Mouse (Mus musculus) telencephalon, adult 2 months (tissue): ENCODE results near the gene Vps26c.
"Not testable (repeated sequence)": the region's sequence is repeated elsewhere in the genome, so short reads cannot be mapped to it uniquely, and the experiment has no call there.

Experiments used
- DNase-seq: peaks from one replicate; pipeline ENCODE4 v3.0.0-alpha.2; 2011; ENCODE audit warnings: low read depth, low spot score

The Vps26c gene

GRCm38 (mm10) chr16:94545781-94546562 is 19.3 kb upstream of the Vps26c start:
- DNase-seq, result no peak

- no peak for DNase-seq
Measured at GRCm38 (mm10) chr16:94544540-94545105, 18.0 kb upstream of the Vps26c start.

DNA sequence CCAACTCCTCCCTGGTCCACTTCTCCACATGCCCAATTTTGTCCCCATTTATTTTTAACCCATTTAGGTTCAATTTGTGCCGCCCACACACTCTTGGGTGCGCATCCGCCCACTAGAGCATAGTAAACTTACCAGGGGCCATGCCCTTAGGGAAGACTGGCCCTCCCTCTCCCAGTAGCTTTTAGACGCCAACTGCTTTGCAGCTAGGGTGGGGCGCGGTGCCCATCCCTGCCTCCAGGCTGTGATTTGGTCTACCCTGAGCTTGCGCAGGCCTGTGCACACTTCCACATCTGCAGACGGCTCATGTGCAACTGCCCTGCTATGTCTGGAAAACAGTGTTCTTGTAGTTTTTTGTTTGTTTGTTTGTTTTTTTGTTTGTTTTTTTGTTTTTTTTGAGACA is 16.3 kb upstream of the Vps26c start:
- no peak for DNase-seq

- peak; percentile 55 for DNase-seq
Measured at GRCm38 (mm10) chr16:94540140-94540539, 13.5 kb upstream of the Vps26c start.

- no peak for DNase-seq
Measured at GRCm38 (mm10) chr16:94537159-94537527, 10.5 kb upstream of the Vps26c start.

GRCm38 (mm10) chr16:94536417-94537158 is 10.0 kb upstream of the Vps26c start:
- no peak for DNase-seq

- no peak for DNase-seq
Measured at GRCm38 (mm10) chr16:94535716-94536115, 9.1 kb upstream of the Vps26c start.

DNA sequence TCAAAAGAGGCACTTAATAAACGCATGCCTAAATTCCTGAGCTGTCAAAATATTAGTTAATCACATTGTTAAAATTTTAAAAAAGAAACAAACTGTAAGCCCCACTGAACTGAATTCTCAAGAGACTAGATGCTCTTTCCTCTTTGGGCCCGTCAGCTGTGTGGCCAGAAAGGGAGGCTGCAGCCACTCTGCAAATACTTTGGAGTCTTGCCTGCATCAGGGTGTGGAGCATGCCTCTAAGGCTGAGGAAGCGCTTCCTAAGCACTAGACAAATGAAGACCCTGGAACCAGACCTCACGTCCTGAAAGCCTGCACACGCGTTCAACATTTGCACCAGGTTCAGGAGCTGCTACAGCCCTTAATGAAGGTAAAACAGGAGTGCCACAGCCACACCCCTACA is 7.0 kb upstream of the Vps26c start:
- DNase-seq, result no peak

GRCm38 (mm10) chr16:94531268-94531667 is 4.6 kb upstream of the Vps26c start:
- DNase-seq, result no peak

DNA sequence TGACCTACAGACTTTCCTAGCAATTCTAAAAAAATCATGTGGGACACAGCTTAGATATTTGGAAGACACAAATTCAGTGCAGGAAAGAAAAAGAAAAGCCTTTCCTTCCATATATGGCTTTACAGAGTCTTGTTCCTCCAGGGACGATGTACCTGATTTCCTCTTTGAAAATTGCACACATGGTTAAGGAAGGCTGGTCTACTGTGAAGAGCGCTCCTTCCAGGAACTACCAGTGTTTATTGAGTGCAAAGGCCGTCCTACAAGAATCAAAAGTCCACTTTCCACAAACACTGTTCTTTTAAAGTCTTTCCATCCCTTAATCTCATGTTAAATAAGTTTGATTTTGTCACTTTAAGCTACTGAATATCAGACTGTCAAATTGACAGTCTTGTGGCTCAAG is 916 bp upstream of the Vps26c start:
- DNase-seq, result no peak

GRCm38 (mm10) chr16:94527152-94527534 is 513 bp upstream of the Vps26c start:
- DNase-seq, result no peak

GRCm38 (mm10) chr16:94525955-94526343 is 681 bp downstream of the Vps26c start:
- peak; percentile 24 for DNase-seq

GRCm38 (mm10) chr16:94524691-94525090 is 1.9 kb downstream of the Vps26c start:
- DNase-seq, result no peak

- no peak for DNase-seq
Measured at GRCm38 (mm10) chr16:94523594-94524377, 2.8 kb downstream of the Vps26c start.

DNA sequence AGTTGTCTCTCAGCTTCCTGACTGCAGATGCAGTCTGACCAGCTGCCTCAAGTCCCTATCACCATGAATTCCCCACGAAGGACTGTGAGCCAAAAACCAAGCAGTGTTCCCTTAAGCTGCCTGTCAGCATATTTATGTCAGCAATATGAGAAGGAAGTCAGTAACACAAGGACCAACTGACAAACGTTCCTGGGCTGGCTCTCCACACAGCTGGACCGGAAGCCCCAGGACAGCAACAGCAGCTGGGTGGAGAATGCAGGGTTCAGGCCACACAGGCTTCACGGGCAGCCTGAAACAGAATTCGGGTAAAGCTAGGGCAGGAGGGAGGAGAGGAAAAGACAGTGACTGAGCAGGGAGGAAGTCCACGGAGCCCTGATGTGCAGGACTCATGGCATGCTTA is 7.6 kb downstream of the Vps26c start:
- no peak for DNase-seq

DNA sequence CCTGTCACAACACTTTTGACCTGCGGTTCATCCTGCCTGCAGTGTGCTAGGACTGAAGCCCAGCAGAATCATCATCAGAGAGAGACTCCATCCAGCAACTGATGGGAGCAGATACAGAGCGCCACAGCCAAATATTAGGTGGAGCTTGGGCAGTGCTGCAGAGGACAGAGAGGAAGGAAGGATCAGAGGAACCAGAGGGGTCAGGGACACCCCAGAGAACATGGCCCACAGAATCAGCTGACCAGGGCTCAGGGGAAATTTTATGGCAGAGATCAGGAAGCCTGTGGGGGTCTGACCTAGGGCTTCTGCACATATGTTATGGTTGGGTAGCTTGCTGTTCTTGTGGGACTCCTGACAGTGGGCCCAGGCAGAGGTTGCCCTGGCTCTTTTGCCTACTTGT is 9.0 kb downstream of the Vps26c start:
- no peak for DNase-seq

- no peak for DNase-seq
Measured at GRCm38 (mm10) chr16:94509983-94510382, 16.6 kb downstream of the Vps26c start.

DNA sequence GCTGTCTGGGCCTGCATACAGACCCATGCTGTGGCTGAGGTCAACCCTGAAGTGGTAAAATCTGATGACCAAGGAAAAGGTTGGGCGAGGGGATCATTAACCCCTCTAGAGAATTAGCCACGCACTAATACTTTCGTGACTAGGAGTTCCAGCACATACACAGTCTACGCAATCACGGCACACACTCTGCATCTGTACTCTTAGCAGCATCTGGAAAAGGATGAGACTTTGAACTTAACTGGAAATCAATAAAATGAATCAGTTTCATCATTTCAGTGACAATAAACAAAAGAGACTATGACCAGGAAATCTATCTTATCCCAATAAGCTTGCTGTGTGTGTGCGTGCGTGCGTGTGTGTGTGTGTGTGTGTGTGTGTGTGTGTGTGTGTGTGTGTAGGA is 17.9 kb downstream of the Vps26c start:
- DNase-seq, result no peak

DNA sequence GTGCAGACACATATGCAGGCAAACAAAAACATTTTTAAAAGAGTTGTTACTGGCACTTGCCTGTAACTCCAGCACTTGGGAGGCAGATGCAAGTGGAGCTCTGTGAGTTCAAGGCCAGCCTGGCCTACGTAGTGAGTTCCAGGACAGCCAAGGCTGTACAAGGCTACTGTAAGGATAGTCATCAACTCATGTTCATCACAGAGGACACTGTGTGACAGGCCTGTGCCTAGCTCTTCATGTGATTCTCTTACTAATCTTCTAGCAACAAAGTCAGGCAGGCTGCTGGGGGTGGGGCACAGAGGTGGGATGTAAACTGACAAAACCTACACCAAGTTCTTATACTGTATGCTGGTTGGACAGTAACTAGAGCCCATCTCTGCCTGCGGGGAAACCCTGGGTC is 19.6 kb downstream of the Vps26c start:
- no peak for DNase-seq

GRCm38 (mm10) chr16:94504192-94504591 is 22.4 kb downstream of the Vps26c start:
- DNase-seq, result no peak

DNA sequence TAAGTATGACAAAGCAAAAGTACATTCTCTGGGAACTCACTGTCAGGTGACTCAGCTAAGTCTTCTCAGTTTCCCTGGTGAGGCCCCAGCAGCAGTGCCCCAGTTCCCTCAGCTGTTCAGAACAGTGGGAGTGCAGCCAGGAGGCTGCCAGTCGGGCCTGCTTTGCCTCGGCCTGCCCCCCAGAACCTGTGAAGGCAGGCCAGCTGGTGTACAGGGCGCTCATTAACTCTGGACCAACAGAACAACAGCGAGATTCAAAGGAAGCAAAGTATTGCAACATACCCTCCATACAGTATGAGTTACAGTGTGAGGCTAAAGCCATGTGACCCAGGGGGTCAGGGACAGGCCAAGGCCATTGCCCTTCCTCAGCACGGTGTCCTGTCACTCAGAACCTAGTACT is 28.7 kb downstream of the Vps26c start:
- DNase-seq, result peak; percentile 39

GRCm38 (mm10) chr16:94497176-94497575 is 29.5 kb downstream of the Vps26c start:
- DNase-seq, result not testable (repeated sequence)
